Mouse (Mus musculus) cerebellum, adult 8-10 months (tissue): Measurements from ENCODE around the gene Cdt1.
A peak's percentile ranks its signal among the peaks of the same experiment; 100 is the strongest.

ENCODE experiments used
- DNase-seq: peaks from one replicate; pipeline ENCODE4 v3.0.0; 2022

Gene Cdt1

DNA sequence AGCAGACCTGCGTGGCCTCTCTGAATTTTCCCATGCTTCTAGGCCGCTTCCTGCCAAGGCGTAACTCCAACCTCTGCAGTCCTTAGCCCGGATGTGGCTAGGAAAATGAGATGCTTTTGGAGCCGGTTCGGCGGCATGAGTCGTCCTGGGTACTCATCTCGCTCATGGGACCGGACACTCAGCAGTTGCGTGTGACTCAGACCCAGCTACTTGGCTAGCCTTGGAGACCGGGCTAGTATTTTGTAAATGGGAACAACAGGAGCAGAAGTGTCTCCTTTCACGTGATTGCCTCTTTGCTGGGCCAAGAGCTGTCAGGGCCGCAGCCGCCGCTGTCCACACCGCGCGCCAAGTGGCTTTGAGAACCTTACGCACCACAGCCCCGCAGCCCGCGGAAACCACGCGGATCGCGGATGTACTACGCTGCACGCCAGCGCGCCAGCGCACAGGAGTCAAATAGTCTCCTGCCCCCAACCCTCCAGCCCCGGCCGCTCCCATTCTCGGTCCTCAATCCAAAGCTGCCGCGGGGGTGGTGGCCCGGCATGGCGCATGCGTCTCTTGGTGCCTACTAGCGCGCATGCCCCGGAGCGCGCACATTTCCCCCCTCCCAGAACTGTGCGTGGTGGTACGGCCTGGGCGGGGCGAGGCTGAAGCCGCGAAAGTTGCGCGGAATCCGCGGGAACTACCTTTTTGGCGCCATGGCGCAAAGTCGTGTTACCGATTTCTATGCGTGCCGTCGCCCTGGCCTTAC lies at the start of gene Cdt1:
Gene Cdt1, plus strand, starts transcription at position 655 of the 748 bp plus-strand sequence.
- DNase-seq = peak; percentile 96

DNA sequence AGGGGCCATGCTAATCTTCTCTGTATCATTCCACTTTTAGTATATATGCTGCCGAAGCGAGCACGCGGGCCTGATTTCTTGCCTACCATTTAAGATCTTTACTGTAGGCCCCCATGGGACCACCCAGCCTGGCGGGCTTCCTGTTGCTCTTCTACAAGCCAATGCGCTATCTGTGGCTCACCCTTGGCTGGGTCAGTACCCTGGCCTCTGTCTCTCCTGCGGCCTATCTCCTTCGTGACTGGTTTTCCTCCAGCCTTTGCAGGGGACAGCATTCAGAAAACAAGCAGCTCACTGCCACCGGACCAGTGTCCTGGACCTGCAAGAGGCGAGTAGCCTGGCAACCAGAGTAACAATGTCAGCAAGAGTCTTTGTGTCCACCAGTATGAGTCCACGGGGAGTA lies 47.2 kb upstream of the Cdt1 start:
- DNase-seq = no peak

DNA sequence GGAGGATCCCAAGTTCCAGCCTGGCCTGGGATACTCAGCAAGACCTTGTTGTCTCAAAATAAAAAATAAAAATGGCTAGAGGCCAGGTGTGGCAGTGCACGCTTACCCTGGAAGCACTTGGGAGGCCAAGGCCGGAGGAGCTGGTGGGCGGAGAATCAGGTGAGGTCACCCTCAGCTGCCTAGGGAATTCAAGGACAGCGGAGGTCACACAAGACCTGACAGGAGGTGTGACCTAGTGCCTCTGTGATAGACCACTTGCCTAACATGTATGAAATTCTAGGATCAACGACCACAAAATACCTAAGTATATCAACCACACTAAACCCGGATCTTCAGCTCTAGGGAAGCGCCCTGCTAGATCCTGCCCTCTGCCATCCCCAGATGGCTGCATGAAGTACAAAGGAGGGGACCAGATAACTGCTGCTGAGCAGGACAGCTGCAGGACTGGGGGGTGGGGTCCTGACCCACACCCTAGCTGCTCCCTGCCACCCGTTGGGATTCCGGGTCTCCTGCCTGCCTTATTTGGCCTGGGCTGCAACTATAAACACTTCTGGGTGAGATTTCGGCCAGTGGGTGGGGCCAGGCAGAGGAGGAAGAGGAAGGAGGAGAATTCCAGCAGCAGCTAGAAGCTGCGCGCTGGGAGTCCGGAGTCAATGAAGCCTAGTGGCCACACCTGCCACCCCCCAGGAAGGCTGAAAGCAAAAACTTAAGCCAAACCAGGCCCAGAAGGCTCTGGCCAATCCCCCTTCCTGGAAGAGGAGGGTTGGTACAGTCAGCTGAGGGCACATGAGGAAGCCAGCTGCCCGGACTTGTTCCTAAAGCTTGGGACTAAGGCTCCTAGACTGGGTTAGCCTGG lies 44.8 kb upstream of the Cdt1 start:
- DNase-seq = no peak

DNA sequence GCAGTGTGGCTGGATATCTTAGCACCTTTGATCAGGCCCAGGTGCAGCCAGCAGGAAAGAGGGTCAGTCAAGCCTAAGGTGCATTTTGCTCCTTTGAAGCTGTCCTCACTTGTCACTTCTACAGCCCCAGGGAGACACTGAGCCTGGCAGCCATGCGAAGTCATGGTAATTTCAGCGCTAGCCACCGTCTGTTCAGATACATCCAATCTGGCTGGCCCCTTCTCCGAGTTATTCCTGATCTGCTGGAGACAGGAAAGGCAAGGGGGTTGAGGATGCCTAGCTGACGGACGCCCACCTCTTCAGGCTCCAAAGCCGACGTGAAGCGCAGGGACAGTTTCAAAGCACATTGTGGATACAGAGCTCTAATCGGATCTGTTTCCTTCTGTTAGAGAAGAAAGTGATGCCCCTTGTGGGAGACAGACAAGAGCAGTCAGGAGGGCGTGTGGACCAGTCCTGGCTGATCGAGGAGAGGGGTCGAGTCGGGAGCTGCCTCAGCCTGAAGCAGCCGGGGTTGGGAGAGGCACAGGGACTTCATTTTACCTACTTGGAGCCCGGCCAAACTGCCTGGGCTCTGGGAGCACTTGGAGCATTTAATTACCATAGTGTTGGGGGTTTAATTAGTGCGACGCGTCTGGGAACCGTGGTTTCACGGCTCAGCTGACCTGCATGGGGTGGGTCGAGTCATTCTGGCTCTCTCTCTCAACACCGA lies 44.0 kb upstream of the Cdt1 start:
- DNase-seq = peak; percentile 32

DNA sequence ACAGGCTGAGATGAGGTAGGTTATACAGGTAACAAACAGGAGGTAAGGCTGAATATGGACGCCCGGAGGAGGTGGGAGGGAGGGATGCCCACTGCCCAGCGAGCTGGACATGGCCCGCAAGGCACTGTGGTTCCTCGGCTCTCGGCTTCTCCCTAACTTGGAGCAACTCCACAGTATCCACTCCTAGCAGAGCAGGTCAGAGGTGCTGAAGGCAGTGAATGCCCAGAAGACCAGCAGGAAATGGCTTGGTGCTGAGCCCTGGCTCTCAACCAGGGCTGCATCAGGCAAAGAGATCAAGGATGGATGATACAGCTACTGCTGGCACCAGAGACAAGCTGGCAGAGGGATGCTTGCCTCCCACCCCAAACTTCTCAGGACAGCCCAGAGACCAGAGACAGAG lies 43.3 kb upstream of the Cdt1 start:
- DNase-seq = no peak

DNA sequence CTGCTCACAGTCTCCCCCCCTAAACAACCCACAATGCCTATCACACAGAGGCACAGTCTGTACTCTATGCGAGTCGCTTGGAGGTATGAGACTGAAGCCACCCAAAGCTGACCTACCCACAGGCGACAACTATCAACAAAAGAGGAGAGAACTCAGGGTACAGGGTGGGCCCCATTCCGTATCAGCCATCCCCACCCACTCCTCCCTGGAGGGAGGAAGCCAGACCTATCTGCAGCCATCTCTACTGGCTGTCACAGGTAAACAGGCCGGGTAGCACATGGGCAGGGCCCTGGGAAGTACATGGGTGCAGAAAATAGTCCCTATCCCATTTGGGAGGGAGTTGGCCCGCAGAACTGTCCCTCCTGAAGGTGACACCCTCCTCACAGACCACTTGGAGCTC lies 42.8 kb upstream of the Cdt1 start:
- DNase-seq = no peak

DNA sequence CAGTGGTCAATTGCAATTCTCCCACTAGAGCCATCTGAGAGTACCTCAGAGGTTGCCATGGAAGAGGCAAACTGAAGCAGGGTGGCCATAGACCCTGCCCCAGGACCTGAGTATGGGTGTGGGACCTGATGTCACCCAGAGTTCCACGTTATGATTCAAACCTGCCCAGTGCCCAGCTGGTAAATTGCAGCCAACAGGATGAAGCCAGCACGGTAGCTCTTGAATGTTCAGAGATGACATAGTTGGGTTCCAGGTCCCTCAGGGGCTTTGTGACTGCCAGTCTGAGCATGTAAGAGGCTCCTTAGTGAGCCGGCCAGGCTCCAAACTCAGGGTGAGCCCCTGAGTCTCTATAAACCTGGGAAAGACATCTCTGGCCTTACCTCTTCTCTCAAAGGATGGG lies 41.7 kb upstream of the Cdt1 start:
- no peak for DNase-seq

DNA sequence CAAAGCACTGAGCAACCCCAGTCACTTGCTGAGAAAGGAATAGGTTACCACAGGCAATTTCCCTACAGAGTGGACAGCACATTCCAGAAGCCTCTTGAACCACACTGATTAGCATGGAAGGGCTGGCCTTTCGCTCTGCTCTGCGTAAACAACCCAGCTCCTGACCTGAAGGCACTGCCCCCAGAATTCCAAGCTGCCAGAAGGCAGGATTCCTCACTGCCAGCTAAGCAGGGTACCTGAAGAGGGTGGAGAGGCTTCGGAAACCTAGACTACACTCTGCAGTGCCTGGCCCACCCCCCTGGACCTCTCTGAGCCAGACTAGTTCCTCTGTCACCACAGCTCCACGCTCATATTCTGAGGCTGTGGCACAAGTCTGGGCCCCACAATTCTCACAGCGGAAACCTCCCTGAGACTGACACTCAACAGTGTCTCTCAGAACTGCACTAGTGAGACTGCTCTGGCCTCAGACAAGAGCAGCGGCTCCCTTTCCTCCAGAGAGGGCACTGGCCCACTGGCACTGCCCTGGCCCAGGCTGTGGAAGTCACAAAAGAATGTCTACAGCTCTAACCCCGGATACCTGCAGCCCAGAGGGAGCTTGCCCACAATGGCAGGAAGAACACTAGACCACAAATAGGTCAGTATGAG lies 41.2 kb upstream of the Cdt1 start:
- no peak for DNase-seq

DNA sequence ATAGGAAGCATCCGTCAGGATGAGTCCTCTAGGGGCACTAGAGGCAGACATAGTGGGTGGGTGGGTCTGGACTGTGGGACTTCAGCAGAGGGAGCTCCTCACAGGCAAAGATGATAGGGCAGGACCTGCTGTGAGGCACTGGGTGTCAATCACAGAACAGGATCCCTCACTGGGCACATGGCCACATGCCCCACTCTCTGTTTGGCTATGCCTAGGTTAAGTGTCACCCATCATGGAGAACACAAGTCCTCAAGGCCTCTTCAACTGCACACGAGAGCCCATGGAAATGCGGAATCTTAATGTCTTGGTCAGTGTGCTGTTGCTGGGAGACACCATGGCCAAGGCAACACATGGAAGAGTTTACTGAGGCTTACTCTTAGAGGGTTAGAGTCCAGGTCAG lies 39.9 kb upstream of the Cdt1 start:
- DNase-seq = no peak

DNA sequence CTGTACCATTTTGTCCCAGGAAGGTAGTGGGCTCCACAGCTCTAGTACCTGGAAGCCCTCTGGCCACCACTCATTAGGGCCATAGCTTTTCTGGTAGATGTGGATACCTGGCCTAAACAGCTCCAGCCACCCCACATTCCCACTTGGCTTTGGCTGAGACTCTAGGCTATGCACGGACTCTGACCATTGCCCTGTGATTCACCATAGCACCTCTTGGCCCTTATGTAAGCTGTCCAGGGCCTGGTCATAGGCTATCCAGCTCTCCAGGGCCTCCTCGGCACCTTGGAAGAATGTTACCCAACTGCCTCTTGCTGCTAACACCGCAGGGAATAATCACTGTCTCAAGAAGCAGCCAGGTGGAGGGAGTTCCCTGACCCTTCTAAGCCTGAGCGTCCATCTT lies 38.7 kb upstream of the Cdt1 start:
- DNase-seq = no peak

DNA sequence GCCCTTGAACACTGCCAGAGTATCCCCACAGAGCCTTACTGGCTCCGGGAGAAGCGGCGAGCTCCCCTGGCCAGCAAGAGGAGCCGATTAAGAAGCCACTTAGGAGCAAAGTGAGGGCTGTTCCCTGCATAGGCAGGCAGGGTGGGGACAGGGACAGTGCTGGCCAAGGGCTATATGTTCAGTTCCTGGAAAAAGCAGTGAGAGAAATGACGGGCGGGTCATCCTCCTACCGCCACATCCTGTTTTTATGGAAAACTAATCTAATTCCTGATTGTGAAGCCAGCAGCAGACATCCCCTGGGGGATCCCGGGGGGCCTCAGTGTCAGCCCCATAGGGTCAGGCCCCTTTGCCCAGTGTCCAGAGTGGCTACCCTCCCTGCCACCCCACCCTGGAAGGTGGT lies 36.5 kb upstream of the Cdt1 start:
- DNase-seq = no peak

DNA sequence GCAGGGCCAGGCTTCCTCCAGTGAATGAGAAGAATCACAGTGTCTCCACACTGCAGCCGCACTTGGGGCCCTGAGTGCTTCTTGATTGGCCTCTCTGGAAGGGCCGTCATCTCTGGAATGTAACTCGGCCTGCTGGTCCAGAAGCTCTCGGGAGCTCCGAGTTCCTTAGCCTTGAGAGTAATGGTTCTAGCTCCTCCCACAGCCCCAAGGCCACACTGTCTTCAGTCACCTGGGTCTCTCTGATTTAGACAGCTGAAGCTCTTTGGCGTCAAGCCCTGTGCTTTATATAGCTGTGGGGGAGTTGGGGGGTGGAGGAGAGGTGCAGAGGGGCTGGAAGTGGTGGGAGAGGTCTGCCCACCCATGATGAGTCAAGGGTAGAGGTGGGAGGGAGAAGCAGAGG lies 30.8 kb upstream of the Cdt1 start:
- no peak for DNase-seq

DNA sequence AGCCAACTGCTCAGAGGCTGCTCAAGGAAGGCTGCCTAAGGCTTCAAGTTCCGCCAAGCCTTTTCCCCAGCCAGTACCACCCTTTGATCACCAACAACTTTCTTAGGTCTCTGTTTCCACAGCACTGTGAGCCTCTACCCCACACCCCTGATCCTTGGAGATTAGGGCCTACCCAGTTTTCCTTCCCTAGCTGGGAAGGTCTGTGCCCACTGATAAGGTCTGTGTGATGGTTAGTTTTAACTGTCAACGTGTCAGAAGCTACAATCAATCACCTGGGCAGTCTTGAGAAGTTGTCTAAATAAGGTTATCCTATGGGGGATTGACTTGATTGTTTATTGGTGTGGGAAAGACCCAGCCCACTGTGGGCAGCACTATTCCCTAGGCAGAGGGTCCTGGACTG lies 30.0 kb upstream of the Cdt1 start:
- DNase-seq = no peak

DNA sequence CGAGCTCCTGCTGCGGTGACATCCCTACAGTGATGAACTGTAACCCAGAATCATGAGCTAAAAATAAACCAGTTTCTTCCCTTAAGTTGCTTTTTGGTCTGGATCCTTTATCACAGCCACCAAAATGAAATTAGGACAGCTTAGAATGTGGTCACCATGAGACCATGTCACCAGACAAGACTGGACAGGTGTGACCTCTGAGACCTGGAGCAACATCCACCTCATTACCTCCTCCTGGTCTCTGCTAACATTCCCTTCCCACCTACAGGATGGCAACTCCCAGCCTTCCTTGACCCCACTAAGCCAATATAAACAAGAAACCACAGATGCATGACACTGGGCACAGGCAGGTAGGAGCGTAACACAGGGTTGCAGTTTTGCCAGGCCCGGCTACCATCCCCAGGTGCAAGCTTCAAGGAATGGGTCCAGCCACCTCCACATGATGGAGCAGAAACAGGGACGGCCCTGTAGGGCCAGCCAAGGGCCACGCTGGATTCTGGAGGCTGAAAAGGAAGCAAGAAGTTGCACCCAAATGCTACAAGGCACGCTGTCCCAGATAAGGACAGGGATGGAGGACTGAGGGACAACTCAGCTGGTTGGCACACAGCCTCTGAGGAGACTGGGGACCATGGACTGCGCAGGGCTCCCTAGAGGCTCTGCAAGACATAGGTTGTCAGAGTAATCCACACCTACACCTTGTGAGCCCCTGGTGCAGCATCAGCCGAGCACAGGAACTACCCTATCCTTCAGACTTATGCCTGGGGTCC lies 29.3 kb upstream of the Cdt1 start:
- no peak for DNase-seq

DNA sequence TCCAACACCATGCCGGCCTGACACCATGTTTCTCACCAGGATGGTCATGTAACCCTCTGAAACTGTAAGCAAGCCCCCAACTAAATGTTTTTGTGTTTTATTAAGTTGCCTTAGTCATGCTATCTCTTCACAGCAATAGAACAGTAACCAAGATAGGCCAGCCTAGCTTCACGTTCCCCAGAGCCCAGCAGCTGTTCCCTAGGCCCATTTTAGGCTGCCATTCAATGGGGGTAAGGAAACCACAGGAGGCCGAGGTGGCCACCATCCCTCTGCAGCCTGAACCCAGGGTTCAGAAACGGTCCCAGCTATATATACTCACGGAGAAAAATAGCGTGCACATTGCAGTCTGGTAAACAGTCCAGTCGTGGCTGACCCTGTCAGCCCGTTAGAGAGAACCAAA lies 23.7 kb upstream of the Cdt1 start:
- no peak for DNase-seq

DNA sequence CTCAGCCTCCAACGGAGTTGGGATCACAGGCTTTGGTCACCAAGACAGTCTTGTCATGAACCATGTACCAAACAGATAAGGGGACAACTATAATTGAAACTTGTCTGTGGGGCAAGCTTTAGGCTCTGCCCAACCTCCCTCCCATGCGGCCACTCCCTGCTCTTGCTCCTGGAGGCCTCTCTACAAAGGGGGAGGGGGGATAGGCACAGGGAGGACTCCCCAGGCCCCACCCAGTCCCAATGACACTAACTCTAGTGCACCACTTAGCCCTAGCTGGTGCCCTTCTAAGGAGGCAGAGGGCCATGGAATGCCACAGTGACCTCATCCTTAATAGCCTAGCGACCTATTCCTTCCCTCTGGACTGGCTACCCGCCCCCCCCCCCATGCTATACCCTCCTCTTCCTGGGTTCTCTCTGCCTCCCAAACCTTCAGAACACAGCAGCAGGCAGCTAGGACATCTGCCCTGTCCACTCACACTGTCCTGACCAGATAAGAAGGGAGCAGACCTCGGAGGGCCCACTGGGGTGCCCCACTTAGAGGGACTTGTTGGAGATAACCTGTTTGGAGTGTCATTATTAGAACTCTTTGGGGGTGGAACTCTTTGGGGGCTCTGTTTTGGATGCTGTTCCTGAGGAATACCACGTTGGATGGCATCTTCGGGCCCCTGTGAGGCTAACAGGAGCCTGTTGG lies 21.6 kb upstream of the Cdt1 start:
- no peak for DNase-seq

DNA sequence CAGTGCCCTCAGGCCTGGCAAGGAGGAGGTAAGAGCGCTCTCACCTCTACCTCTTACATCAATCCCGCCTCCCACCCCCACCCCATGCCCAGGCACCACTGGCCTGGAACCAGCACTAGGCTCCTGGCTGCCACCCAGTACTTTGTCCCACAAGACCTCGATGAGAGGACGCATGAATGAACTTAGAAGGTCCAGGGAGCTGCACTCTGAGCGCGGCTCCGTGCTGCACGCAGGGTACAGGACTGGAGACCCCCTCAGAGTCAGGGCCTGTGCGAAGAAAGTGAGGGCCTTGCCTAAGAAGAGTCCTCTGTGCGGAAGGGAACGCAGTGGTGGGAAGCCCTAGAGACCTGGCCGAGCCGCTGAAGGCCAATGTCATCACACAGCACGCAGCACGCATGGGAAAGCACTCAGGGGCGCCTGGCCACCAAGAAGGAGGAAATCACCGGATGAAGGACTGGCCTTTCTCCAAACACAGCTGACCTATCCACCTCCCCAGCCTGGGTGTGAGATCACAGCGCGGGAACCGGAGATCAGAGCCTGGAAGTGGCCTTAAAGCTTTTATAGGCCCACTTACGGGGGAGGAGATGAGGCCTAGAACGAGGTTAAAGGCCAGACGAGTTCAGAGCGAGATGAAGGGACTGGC lies 20.9 kb upstream of the Cdt1 start:
- no peak for DNase-seq

DNA sequence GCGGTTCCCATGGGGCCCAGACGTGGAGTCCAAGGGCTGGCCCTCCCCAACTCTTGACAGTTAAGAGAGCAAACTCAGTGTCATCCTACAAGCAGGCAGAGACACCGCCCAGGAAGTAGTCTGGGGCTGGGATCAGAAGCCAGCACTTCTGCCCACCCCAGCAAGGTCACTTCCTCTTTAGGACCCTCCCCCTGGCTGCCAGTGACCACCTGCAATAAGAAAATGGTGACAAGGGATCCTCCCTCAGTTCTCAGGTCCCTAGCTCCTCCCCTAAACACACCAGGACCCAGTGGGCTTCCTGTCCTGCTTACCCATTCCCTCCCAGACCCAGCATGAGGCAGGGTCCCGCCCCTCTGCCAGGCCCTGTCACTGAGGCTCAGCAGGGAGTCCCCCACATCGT lies 20.0 kb upstream of the Cdt1 start:
- DNase-seq = no peak

DNA sequence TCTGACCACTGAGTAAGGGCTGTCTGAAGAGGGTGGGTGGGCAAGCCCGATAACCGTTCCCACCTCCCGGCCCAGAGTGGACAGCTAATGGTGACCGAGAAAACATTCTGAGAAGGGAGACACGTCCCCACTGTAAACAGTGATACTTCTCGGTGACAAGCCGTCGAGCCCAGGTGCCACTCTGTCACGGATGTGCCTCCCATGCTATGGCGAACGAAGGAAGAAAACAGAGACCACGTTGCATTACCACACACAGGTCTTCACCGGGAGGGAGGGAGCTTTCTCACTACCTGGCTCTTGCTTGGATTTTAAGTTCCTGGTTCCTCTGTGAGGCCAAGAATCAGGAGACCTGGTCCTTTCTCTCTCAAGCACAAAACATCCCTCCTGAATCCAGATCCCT lies 19.5 kb upstream of the Cdt1 start:
- DNase-seq = no peak

DNA sequence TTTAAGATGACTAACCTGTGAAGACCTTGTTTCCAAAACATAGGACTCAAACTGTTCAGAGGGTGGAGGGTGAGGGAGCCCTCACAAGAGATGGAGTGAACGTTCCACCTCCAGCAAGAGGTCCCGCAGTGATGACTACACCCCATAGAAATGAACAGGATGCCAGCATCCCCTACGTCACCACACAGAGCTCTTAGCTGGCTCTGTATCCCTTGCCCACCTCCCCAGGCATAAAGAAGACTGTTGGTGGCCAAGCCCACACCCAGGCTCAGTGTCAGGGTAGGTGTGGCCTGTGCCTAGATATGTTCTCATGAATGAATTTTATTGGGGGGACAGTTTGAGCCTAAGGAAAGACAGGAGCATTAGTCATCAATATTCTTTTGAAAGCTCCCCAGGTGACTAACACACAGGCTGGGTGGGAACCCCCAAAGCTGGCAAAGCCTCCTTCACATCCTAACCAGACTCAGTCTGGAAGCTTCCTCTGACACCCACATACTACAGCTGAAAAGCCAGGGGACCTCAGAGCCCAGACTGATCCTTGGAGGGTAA lies 18.9 kb upstream of the Cdt1 start:
- no peak for DNase-seq
